Mouse (Mus musculus): ENCODE data around the gene Mbip. TPM values are rescaled to one million over a fixed set of nuclear protein-coding genes. Genes with fewer than 3 reads are reported as not detected.

Mbip gene
- total RNA-seq (2023) = 10 to 100 TPM; 39.3 to 47.5 TPM

DNA sequence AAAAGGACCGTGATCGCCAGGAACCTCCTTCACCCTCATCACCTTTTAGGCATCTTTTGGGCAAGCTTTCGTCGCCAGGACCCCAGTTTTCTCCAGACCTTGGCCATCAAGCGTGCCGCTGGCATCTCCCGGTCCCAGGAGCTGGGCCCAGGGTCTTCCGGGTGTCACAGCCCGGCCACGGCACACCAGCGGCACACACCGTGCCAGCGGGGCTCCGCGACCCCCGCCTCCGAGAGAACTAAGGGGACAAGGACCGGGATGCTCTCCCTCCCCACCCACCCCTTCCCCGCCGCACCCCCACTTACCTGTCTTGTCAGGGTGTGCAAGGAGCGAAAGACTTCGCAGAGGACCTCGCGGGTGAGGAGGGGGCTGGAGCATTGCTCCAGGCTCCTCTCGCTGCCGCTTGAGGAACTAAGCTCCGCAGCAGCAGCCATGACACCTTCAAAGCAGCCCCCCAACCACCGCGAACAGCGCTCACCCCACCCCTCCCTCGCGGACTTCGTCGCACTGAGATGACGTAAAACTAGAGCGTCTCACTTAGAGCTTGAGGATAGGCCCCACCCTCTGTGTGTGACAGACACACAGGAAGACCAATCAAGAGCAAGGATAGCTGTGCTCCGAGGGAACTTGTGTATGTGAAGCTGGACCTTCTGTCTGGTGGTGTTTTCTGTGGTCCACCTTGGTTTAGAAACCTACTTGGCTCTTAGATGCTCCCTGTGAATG lies at the start of gene Mbip:
TSS of gene Mbip (minus strand) at position 528 of the 723 bp plus-strand sequence.

Other genes starting within 250 kb of the Mbip start
- not detected for gene Nkx2-1, start 191.0 kb upstream of the Mbip start, total RNA-seq (2023)